Mouse (Mus musculus) ES-E14 (cell line): ENCODE data around the gene Ccl1. TPM values are rescaled to one million over a fixed set of nuclear protein-coding genes. Genes with fewer than 3 reads are reported as not detected.

Experiments used
- DNase-seq: peaks from one replicate; pipeline ENCODE4 v3.0.0-alpha.2; 2013; ENCODE audit warnings: low read depth, low spot score
- H3K27ac ChIP-seq: 2 replicates; pipeline ENCODE4 v1.5.1; 2012; ENCODE audit warnings: low read depth, mild to moderate bottlenecking, low read length, moderate library complexity, mixed read lengths; ENCODE audit not compliant: poor library complexity, insufficient read depth, severe bottlenecking
- H3K36me3 ChIP-seq: 2 replicates; pipeline ENCODE4 v1.6.1; 2012; ENCODE audit warnings: mild to moderate bottlenecking, low read length, moderate library complexity, mixed read lengths; ENCODE audit not compliant: control insufficient read depth, poor library complexity, insufficient read depth, severe bottlenecking
- H3K4me1 ChIP-seq, 2 experiments: fragments of 150-350 bp in 1 of 2; sonication (generic) in 1 of 2; 2 replicates each; pipeline ENCODE4 v1.6.1; 2012; ENCODE audit warnings: low read length in 2 of 2, mild to moderate bottlenecking in 1 of 2, mixed read lengths in 1 of 2; ENCODE audit not compliant: control insufficient read depth in 2 of 2, insufficient read depth in 2 of 2, poor library complexity in 1 of 2
- H3K4me3 ChIP-seq, 2 experiments: fragments of 150-350 bp in 1 of 2; sonication (generic) in 1 of 2; 2 replicates each; pipeline ENCODE4 v1.5.1; 2012; ENCODE audit warnings: low read length in 2 of 2, low read depth in 1 of 2, mild to moderate bottlenecking in 1 of 2, mixed read lengths in 1 of 2; ENCODE audit not compliant: insufficient read depth in 1 of 2, poor library complexity in 1 of 2, severe bottlenecking in 1 of 2
- H3K9ac ChIP-seq: 2 replicates; pipeline ENCODE4 v1.6.1; 2012; ENCODE audit warnings: low read depth, mild to moderate bottlenecking, low read length, mixed read lengths; ENCODE audit not compliant: poor library complexity, insufficient read depth, severe bottlenecking
- H3K9me3 ChIP-seq: fragments of 150-350 bp; sonication (generic); 2 replicates; pipeline ENCODE4 v1.6.1; 2012; ENCODE audit warnings: low read depth, mild to moderate bottlenecking, low read length; ENCODE audit not compliant: control insufficient read depth, insufficient read depth
- CHD2 ChIP-seq: IDR thresholded peaks from 2 replicates; pipeline ENCODE4 v1.6.1; 2014; ENCODE audit warnings: mild to moderate bottlenecking, low read depth, low read length, inconsistent platforms
- HCFC1 ChIP-seq: IDR thresholded peaks from 2 replicates; pipeline ENCODE4 v1.6.1; 2012; ENCODE audit warnings: low read length, inconsistent platforms, borderline replicate concordance; ENCODE audit not compliant: insufficient read depth
- MAFK ChIP-seq: IDR thresholded peaks from 2 replicates; pipeline ENCODE4 v1.6.1; 2014; ENCODE audit warnings: mild to moderate bottlenecking, low read depth, low read length, inconsistent platforms; ENCODE audit not compliant: insufficient read depth
- ZC3H11A ChIP-seq: IDR thresholded peaks from 2 replicates; pipeline ENCODE4 v1.6.1; 2012; ENCODE audit warnings: low read depth, mild to moderate bottlenecking, inconsistent platforms, low read length, borderline replicate concordance
- ZNF384 ChIP-seq: IDR thresholded peaks from 2 replicates; pipeline ENCODE4 v1.6.1; 2012; ENCODE audit warnings: low read depth, low read length, inconsistent platforms
- in situ Hi-C, 2 experiments: fragments of 600-800 bp; cut with MboI; formaldehyde crosslinking; loops; one replicate each; pipeline ENCODE4 v1.15.1; 2025; ENCODE audit warnings: low sequenced_read_pairs in 2 of 2, inconsistent platforms in 1 of 2; ENCODE audit not compliant: unreplicated experiment in 2 of 2
- total RNA-seq: library from RNA; depleted of rRNA; stranded (reverse); fragments of 300-350 nt; gene quantifications from 2 replicates; pipeline ENCODE4 v1.2.3, GENCODE M21; 2012

The Ccl1 gene
- total RNA-seq, 1 experiment, result 1.7 TPM

GRCm38 (mm10) chr11:82225936-82226335 is 79.6 kb downstream of the Ccl1 start:
- TF ChIP-seq ZC3H11A (no peak), MAFK (no peak), ZNF384 (no peak)
- in situ Hi-C loops, result loop anchor here (25.0 kb wide), 2 partner anchors 486 to 661 kb away; partner anchors contain the start of genes Fndc8 (in 1 of the 2) and Rad51d (in 1 of the 2)
- DNase-seq, result no peak

GRCm38 (mm10) chr11:82216531-82216930 is 89.0 kb downstream of the Ccl1 start:
- H3K4me1 ChIP-seq, result no peaks in the 10 kb centered on the region
- no peak overlapping the region for H3K9ac ChIP-seq
- no peak for DNase-seq
- no peak for TF ChIP-seq MAFK
- TF ChIP-seq HCFC1, result no peak
- TF ChIP-seq ZC3H11A, result no peak
- TF ChIP-seq CHD2, result no peak
- no peak for TF ChIP-seq ZNF384
- no peaks in the 10 kb centered on the region for H3K36me3 ChIP-seq
- no peaks in the 10 kb centered on the region for H3K9me3 ChIP-seq
- H3K4me3 ChIP-seq, result no peak overlapping the region
- in situ Hi-C loops, result no loop called here
- H3K27ac ChIP-seq, result no peak overlapping the region

More at GRCm38 (mm10) chr11:82225936-82226335, 79.6 kb downstream of the Ccl1 start:
- no peaks in the 10 kb centered on the region for H3K36me3 ChIP-seq
- H3K4me3 ChIP-seq, result no peak overlapping the region
- no peaks in the 10 kb centered on the region for H3K9me3 ChIP-seq
- H3K4me1 ChIP-seq, result no peaks in the 10 kb centered on the region
- H3K9ac ChIP-seq, result no peak overlapping the region
- no peak overlapping the region for H3K27ac ChIP-seq

- in situ Hi-C loops, result no loop called here
- no peak for DNase-seq
- Histone ChIP-seq H3K4me1 (no peaks in the 10 kb centered on the region), H3K4me3 (no peak overlapping the region), H3K27ac (no peak overlapping the region), H3K36me3 (no peaks in the 10 kb centered on the region), H3K9me3 (no peaks in the 10 kb centered on the region), H3K9ac (no peak overlapping the region)
- TF ChIP-seq ZC3H11A (no peak), CHD2 (no peak), MAFK (no peak), ZNF384 (no peak), HCFC1 (no peak)
Observed at GRCm38 (mm10) chr11:82214405-82214804, 91.1 kb downstream of the Ccl1 start.

GRCm38 (mm10) chr11:82206960-82207488 is 98.5 kb downstream of the Ccl1 start:
- DNase-seq, result no peak
- no peak overlapping the region for H3K9ac ChIP-seq
- no peaks in the 10 kb centered on the region for H3K36me3 ChIP-seq
- no peaks in the 10 kb centered on the region for H3K4me1 ChIP-seq
- no peaks in the 10 kb centered on the region for H3K9me3 ChIP-seq
- H3K27ac ChIP-seq, result no peak overlapping the region
- TF ChIP-seq HCFC1 (no peak), CHD2 (no peak), ZNF384 (no peak), MAFK (no peak), ZC3H11A (no peak)
- in situ Hi-C loops, result no loop called here
- H3K4me3 ChIP-seq, result no peak overlapping the region

GRCm38 (mm10) chr11:82205221-82205620 is 100.3 kb downstream of the Ccl1 start:
- Histone ChIP-seq H3K4me1 (no peaks in the 10 kb centered on the region), H3K36me3 (no peaks in the 10 kb centered on the region), H3K4me3 (no peak overlapping the region), H3K9ac (no peak overlapping the region), H3K9me3 (no peaks in the 10 kb centered on the region), H3K27ac (no peak overlapping the region)
- in situ Hi-C loops, result no loop called here
- no peak for DNase-seq
- no peak for TF ChIP-seq ZNF384
